Mouse (Mus musculus): ENCODE data around the gene Wipf3. TPM values are rescaled to one million over a fixed set of nuclear protein-coding genes. Genes with fewer than 3 reads are reported as not detected.

Wipf3 gene
- total RNA-seq, 1 experiment, result 1.4 TPM

- DNase-seq (ENCODE audit: low read depth, low spot score), result no peak
- Histone ChIP-seq H3K4me1 (ENCODE audit: control insufficient read depth in 2 of 2, insufficient read depth in 2 of 2, low read length in 2 of 2, poor library complexity in 1 of 2) (no peaks in the 10 kb centered on the region), H3K9me3 (ENCODE audit: control insufficient read depth, insufficient read depth, low read depth, low read length) (no peaks in the 10 kb centered on the region), H3K9ac (ENCODE audit: insufficient read depth, low read depth, low read length, poor library complexity, severe bottlenecking) (no peak overlapping the region), H3K4me3 (ENCODE audit: insufficient read depth in 1 of 2, low read depth in 1 of 2, low read length in 2 of 2, poor library complexity in 1 of 2, severe bottlenecking in 1 of 2) (no peak overlapping the region), H3K36me3 (ENCODE audit: control insufficient read depth, insufficient read depth, low read length, poor library complexity, severe bottlenecking) (no peaks in the 10 kb centered on the region), H3K27ac (ENCODE audit: insufficient read depth, low read depth, low read length, poor library complexity, severe bottlenecking) (no peak overlapping the region)
- in situ Hi-C loops (cut with MboI; ENCODE audit: low sequenced_read_pairs in 2 of 2, unreplicated experiment in 2 of 2), result no loop called here
- TF ChIP-seq HCFC1 (IDR thresholded peaks at IDR 0.05; ENCODE audit: borderline replicate concordance, insufficient read depth, low read length) (no peak), CHD2 (IDR thresholded peaks at IDR 0.05; ENCODE audit: low read depth, low read length) (no peak), ZC3H11A (IDR thresholded peaks at IDR 0.05; ENCODE audit: borderline replicate concordance, low read depth, low read length) (no peak), ZNF384 (IDR thresholded peaks at IDR 0.05; ENCODE audit: low read depth, low read length) (no peak), MAFK (IDR thresholded peaks at IDR 0.05; ENCODE audit: insufficient read depth, low read depth, low read length) (no peak)
Observed at GRCm38 (mm10) chr6:54460172-54460914, 30.9 kb downstream of the Wipf3 start.

- no peak overlapping the region for H3K27ac ChIP-seq (ENCODE audit: insufficient read depth, low read depth, low read length, poor library complexity, severe bottlenecking)
- no peaks in the 10 kb centered on the region for H3K36me3 ChIP-seq (ENCODE audit: control insufficient read depth, insufficient read depth, low read length, poor library complexity, severe bottlenecking)
- no peak for DNase-seq (ENCODE audit: low read depth, low spot score)
- no peaks in the 10 kb centered on the region for H3K4me1 ChIP-seq (ENCODE audit: control insufficient read depth in 2 of 2, insufficient read depth in 2 of 2, low read length in 2 of 2, poor library complexity in 1 of 2)
- H3K4me3 ChIP-seq (ENCODE audit: insufficient read depth in 1 of 2, low read depth in 1 of 2, low read length in 2 of 2, poor library complexity in 1 of 2, severe bottlenecking in 1 of 2), result no peak overlapping the region
- H3K9me3 ChIP-seq (ENCODE audit: control insufficient read depth, insufficient read depth, low read depth, low read length), result no peaks in the 10 kb centered on the region
- in situ Hi-C loops (cut with MboI; ENCODE audit: low sequenced_read_pairs in 2 of 2, unreplicated experiment in 2 of 2), result no loop called here
- TF ChIP-seq HCFC1 (IDR thresholded peaks at IDR 0.05; ENCODE audit: borderline replicate concordance, insufficient read depth, low read length) (no peak), MAFK (IDR thresholded peaks at IDR 0.05; ENCODE audit: insufficient read depth, low read depth, low read length) (no peak), CHD2 (IDR thresholded peaks at IDR 0.05; ENCODE audit: low read depth, low read length) (no peak), ZC3H11A (IDR thresholded peaks at IDR 0.05; ENCODE audit: borderline replicate concordance, low read depth, low read length) (no peak), ZNF384 (IDR thresholded peaks at IDR 0.05; ENCODE audit: low read depth, low read length) (no peak)
- no peak overlapping the region for H3K9ac ChIP-seq (ENCODE audit: insufficient read depth, low read depth, low read length, poor library complexity, severe bottlenecking)
Observed at GRCm38 (mm10) chr6:54460915-54461671, 31.7 kb downstream of the Wipf3 start.

- H3K27ac ChIP-seq (ENCODE audit: insufficient read depth, low read depth, low read length, poor library complexity, severe bottlenecking), result no peak overlapping the region
- H3K4me3 ChIP-seq (ENCODE audit: insufficient read depth in 1 of 2, low read depth in 1 of 2, low read length in 2 of 2, poor library complexity in 1 of 2, severe bottlenecking in 1 of 2), result no peak overlapping the region
- DNase-seq (ENCODE audit: low read depth, low spot score), result no peak
- no peaks in the 10 kb centered on the region for H3K36me3 ChIP-seq (ENCODE audit: control insufficient read depth, insufficient read depth, low read length, poor library complexity, severe bottlenecking)
- H3K9me3 ChIP-seq (ENCODE audit: control insufficient read depth, insufficient read depth, low read depth, low read length), result no peaks in the 10 kb centered on the region
- no peaks in the 10 kb centered on the region for H3K4me1 ChIP-seq (ENCODE audit: control insufficient read depth in 2 of 2, insufficient read depth in 2 of 2, low read length in 2 of 2, poor library complexity in 1 of 2)
- no peak overlapping the region for H3K9ac ChIP-seq (ENCODE audit: insufficient read depth, low read depth, low read length, poor library complexity, severe bottlenecking)
- in situ Hi-C loops (cut with MboI; ENCODE audit: low sequenced_read_pairs in 2 of 2, unreplicated experiment in 2 of 2), result no loop called here
- TF ChIP-seq CHD2 (IDR thresholded peaks at IDR 0.05; ENCODE audit: low read depth, low read length) (no peak), MAFK (IDR thresholded peaks at IDR 0.05; ENCODE audit: insufficient read depth, low read depth, low read length) (no peak), ZC3H11A (IDR thresholded peaks at IDR 0.05; ENCODE audit: borderline replicate concordance, low read depth, low read length) (no peak), ZNF384 (IDR thresholded peaks at IDR 0.05; ENCODE audit: low read depth, low read length) (no peak), HCFC1 (IDR thresholded peaks at IDR 0.05; ENCODE audit: borderline replicate concordance, insufficient read depth, low read length) (no peak)
Observed at GRCm38 (mm10) chr6:54462766-54463165, 33.4 kb downstream of the Wipf3 start.

- Histone ChIP-seq H3K4me1 (ENCODE audit: control insufficient read depth in 2 of 2, insufficient read depth in 2 of 2, low read length in 2 of 2, poor library complexity in 1 of 2) (no peaks in the 10 kb centered on the region), H3K9me3 (ENCODE audit: control insufficient read depth, insufficient read depth, low read depth, low read length) (no peaks in the 10 kb centered on the region), H3K27ac (ENCODE audit: insufficient read depth, low read depth, low read length, poor library complexity, severe bottlenecking) (no peak overlapping the region), H3K4me3 (ENCODE audit: insufficient read depth in 1 of 2, low read depth in 1 of 2, low read length in 2 of 2, poor library complexity in 1 of 2, severe bottlenecking in 1 of 2) (no peak overlapping the region), H3K9ac (ENCODE audit: insufficient read depth, low read depth, low read length, poor library complexity, severe bottlenecking) (no peak overlapping the region), H3K36me3 (ENCODE audit: control insufficient read depth, insufficient read depth, low read length, poor library complexity, severe bottlenecking) (no peaks in the 10 kb centered on the region)
- no peak for DNase-seq (ENCODE audit: low read depth, low spot score)
- in situ Hi-C loops (cut with MboI; ENCODE audit: low sequenced_read_pairs in 2 of 2, unreplicated experiment in 2 of 2), result no loop called here
- TF ChIP-seq ZNF384 (IDR thresholded peaks at IDR 0.05; ENCODE audit: low read depth, low read length) (no peak), ZC3H11A (IDR thresholded peaks at IDR 0.05; ENCODE audit: borderline replicate concordance, low read depth, low read length) (no peak), CHD2 (IDR thresholded peaks at IDR 0.05; ENCODE audit: low read depth, low read length) (no peak), HCFC1 (IDR thresholded peaks at IDR 0.05; ENCODE audit: borderline replicate concordance, insufficient read depth, low read length) (no peak), MAFK (IDR thresholded peaks at IDR 0.05; ENCODE audit: insufficient read depth, low read depth, low read length) (no peak)
Observed at GRCm38 (mm10) chr6:54463701-54464458, 34.5 kb downstream of the Wipf3 start.

Data from ES-E14 (cell line).